Mouse (Mus musculus) hindbrain, embryonic 15.5 days (tissue): Measurements from ENCODE around the gene Ascl4. TPM values are rescaled to one million over a fixed set of nuclear protein-coding genes. Genes with fewer than 3 reads are reported as not detected.

Experiments used
- ATAC-seq: fragments of 200-750 bp; cut with Nextera tagmentation; 2 replicates; pipeline ENCODE4 v1.8.0; 2017; ENCODE audit warnings: low read depth, moderate number of reproducible peaks, moderate TSS enrichment; ENCODE audit not compliant: low FRiP score
- H3K27ac ChIP-seq: fragments of 300-500 bp; sonication (generic); replicated peaks from 2 replicates; pipeline ENCODE4 v1.5.1; 2015; ENCODE audit warnings: mild to moderate bottlenecking, inconsistent platforms
- H3K27me3 ChIP-seq: fragments of 300-500 bp; sonication (generic); 2 replicates; pipeline ENCODE4 v1.6.1; 2015; ENCODE audit warnings: control low read depth, inconsistent platforms
- H3K36me3 ChIP-seq: fragments of 300-500 bp; sonication (generic); 2 replicates; pipeline ENCODE4 v1.6.1; 2015; ENCODE audit warnings: control low read depth, inconsistent platforms
- H3K4me1 ChIP-seq: fragments of 300-500 bp; sonication (generic); replicated peaks from 2 replicates; pipeline ENCODE4 v1.6.1; 2015; ENCODE audit warnings: control low read depth, inconsistent platforms
- H3K4me2 ChIP-seq: fragments of 300-500 bp; sonication (generic); 2 replicates; pipeline ENCODE4 v1.6.1; 2015; ENCODE audit warnings: moderate library complexity, mild to moderate bottlenecking, inconsistent platforms
- H3K4me3 ChIP-seq: fragments of 300-500 bp; sonication (generic); 2 replicates; pipeline ENCODE4 v1.5.1; 2015; ENCODE audit warnings: mild to moderate bottlenecking, inconsistent platforms
- H3K9ac ChIP-seq: fragments of 300-500 bp; sonication (generic); 2 replicates; pipeline ENCODE4 v1.6.1; 2015; ENCODE audit warnings: inconsistent platforms
- H3K9me3 ChIP-seq: fragments of 300-500 bp; sonication (generic); 2 replicates; pipeline ENCODE4 v1.6.1; 2016; ENCODE audit warnings: control low read depth, inconsistent platforms
- WGBS: fragments of 180-500 bp; shearing (Covaris S2); methylation state at CpG from one replicate; pipeline ENCODE4 v1.1.7; 2015; 5-methylcytosine and 5-hydroxymethylcytosine counted together
- polyA plus RNA-seq: library from polyadenylated mRNA; unstranded; fragments of >200 nt; fragmentation: Nextera tagmentation; extraction: Ambion mirVana; gene quantifications from 2 replicates; pipeline ENCODE4 v1.2.1, GENCODE M21; 2015

Gene Ascl4
- polyA plus RNA-seq, 1 experiment from 2014 or later, result 0.31 TPM

DNA sequence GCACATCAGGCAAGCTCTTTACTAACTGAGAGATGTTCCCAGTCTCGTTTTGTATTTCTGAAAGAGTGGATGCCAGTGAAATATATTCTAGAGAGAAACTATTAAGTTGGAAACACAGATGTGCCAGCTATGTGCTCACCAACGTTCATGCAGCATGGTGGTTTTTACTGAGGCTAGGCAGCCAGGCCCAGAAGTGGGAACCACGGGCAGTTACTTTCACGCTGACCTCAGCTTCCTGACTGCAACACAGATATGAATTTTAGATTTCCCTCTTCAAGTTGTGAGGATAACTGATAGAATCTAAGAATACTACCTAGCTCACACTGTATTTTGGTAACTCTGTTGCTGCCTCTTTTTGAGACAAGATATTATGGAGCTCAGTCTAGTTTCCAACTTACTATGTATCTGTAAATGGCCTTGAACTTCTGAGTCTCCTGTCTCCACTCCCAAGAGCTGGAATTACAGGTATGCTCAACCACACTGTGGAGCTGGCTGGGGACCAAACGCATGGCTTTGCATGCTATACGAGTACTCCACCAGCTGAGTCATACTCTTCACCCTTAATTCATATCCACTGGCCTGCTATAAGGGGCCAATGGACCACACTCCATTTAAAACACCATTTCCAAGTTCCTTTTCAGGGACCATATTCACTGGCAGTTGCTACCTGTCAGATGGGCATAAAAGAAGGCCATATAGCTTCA is 62.1 kb downstream of the Ascl4 start:
- no peak overlapping the region for H3K4me2 ChIP-seq
- H3K4me1 ChIP-seq, result no peaks in the 10 kb centered on the region
- H3K9me3 ChIP-seq, result no peaks in the 10 kb centered on the region
- H3K4me3 ChIP-seq, result no peak overlapping the region
- WGBS, result 78% methylated on average over 6 of the region's 6 CpGs
- no peak overlapping the region for H3K27ac ChIP-seq
- no peak for ATAC-seq
- no peaks in the 10 kb centered on the region for H3K36me3 ChIP-seq
- no peaks in the 10 kb centered on the region for H3K27me3 ChIP-seq
- no peak overlapping the region for H3K9ac ChIP-seq

DNA sequence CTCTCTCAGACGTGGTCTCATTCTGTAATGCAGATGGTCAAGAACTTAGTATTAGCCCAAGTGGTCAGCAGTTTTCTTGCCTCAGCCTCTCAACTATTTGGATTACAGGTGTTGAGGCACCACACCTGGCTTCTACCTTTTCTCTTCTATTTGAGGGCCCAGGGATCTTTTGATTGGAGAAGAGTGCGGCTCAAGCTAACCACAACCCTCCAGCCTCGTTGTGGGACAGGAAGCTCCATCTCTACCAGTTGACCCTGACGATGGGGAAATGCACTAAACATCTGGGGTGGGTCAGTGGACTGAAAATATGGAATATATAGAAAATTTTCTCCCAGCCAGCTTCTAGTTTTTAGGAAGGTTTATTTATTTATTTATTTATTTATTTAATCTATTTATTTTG is 64.9 kb downstream of the Ascl4 start:
- no peak for ATAC-seq
- H3K27ac ChIP-seq, result no peak overlapping the region

DNA sequence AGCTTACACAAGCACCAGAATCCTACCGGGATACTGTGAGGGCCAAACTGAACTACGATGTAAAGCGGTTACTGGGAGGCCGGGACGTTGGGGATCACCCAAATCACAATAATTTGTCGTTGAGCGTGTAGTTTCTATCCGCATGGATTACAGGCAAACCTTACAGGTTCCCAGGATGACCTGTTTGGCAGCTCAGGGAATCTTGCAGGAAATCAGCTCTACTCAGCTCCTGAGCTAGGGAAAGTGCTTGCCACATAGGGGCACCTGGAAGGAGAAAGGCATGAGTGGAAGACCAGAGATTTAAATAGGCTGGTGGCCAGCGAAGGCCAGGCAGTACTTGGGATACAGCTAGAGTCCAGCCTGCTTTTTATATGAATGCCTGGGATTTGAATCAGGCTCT is 66.4 kb downstream of the Ascl4 start:
- no peaks in the 10 kb centered on the region for H3K36me3 ChIP-seq
- no peaks in the 10 kb centered on the region for H3K27me3 ChIP-seq
- H3K9ac ChIP-seq, result no peak overlapping the region
- no peak for ATAC-seq
- no peak overlapping the region for H3K4me3 ChIP-seq
- H3K9me3 ChIP-seq, result no peaks in the 10 kb centered on the region
- no peak overlapping the region for H3K4me2 ChIP-seq
- H3K27ac ChIP-seq, result no peak overlapping the region
- 92% methylated on average over 9 of the region's 9 CpGs for WGBS
- H3K4me1 ChIP-seq, result no peaks in the 10 kb centered on the region

More for the DNA sequence above, 64.9 kb downstream of the Ascl4 start:
- Histone ChIP-seq H3K27me3 (no peaks in the 10 kb centered on the region), H3K9ac (no peak overlapping the region), H3K4me2 (no peak overlapping the region), H3K4me1 (no peaks in the 10 kb centered on the region), H3K4me3 (no peak overlapping the region), H3K9me3 (no peaks in the 10 kb centered on the region), H3K36me3 (no peaks in the 10 kb centered on the region)
- 94% methylated on average over 4 of the region's 4 CpGs for WGBS

DNA sequence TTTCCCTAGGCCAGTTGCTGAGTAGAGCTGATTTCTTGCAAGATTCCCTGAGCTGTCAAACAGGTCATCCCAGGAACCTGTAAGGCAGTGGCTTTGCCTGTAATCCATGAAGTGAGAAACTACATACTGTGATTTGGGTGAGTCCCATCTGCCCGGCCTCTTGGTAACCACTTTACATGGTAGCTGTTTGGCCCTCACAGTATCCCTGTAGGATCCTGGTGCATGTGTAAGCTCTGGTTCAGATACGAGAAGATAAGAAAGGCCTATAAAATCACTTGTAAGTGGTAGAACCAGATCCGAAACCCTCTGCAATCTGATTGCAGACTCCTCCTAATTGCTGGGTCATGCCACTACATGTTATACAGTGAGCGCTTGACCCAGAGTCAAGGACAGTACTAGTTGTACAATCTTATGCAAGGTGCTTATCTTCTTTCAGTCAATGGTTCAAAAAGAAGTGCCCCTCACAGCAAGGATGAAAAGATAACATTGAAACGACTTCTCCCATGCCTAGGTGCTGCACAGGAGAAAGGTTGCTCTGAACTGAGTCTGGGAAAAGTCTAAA is 67.1 kb downstream of the Ascl4 start:
- no peak for ATAC-seq
- Histone ChIP-seq H3K27ac (no peak overlapping the region), H3K9ac (no peak overlapping the region), H3K4me2 (no peak overlapping the region), H3K9me3 (no peaks in the 10 kb centered on the region), H3K4me1 (no peaks in the 10 kb centered on the region), H3K36me3 (no peaks in the 10 kb centered on the region), H3K4me3 (no peak overlapping the region), H3K27me3 (no peaks in the 10 kb centered on the region)
- 87% methylated on average over 5 of the region's 5 CpGs for WGBS

Other genes starting within 250 kb of the Ascl4 start
- gene Pwp1, start 98.2 kb upstream of the Ascl4 start, polyA plus RNA-seq, result 62.6 and 63.7 TPM in 2 replicates
- gene Prdm4, start 10.5 kb upstream of the Ascl4 start, polyA plus RNA-seq, result 21.3 and 24.9 TPM in 2 replicates
- gene Rtcb, start 30.1 kb downstream of the Ascl4 start, polyA plus RNA-seq, result 162 and 171 TPM in 2 replicates
- gene Bpifc, start 84.2 kb downstream of the Ascl4 start, polyA plus RNA-seq, result 0.05 TPM in 1 of 2 replicates, not detected in the other
- gene Fbxo7, start 94.3 kb downstream of the Ascl4 start, polyA plus RNA-seq, result 20.4 and 20.9 TPM in 2 replicates